ENCODE assay signal across 9 mouse cellular contexts in the genomic region with DNA sequence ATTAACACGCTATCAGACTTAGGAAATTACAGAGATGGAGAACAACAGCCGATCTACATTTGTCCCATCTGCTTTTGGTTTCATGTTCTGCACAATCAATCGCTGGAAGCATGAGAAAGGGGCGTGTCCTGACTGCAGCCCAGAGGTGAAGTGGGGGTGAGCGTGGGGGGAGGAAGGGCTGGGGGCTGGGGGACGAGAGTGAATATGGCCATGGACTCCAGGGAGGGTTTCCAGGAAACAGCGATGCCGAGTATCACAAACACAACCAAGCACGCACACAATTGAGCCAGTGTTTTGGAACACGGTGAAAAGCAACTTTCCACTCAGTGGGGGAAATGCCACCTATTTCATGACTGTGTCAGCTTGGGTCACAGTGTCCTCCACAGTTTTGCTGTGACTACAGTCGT.
DNase-seq lines count a peak whose midpoint lies in the region; ATAC-seq and TF ChIP-seq lines count a peak whose summit lies in the region.
"Had no signal": no experiment of that assay in that cellular context is flagged by ENCODE, and none has a peak within 500 bp of the region (broad histone marks: within the 10 kb centered on the region; RNA-seq: fewer than 3 reads in every experiment).

No protein-coding gene starts in this region.

- no peak for ATAC-seq in hindbrain, embryonic 12.5 days (ENCODE audit: low FRiP score)
- ATAC-seq in hindbrain, embryonic 14.5 days (ENCODE audit: low FRiP score), result no peak
- ATAC-seq in embryonic facial prominence, embryonic 14.5 days (ENCODE audit: low read depth), result no peak
- ATAC-seq in intestine, embryonic 14.5 days (replicated peaks; ENCODE audit: low FRiP score, low TSS enrichment, low read depth), result no peak
- ATAC-seq in lung, postnatal 0 days, result peak; percentile 57

- DNase-seq in hindbrain, embryonic 14.5 days (ENCODE audit: low spot score), result no peak
- DNase-seq in embryonic facial prominence, embryonic 14.5 days (ENCODE audit: low spot score), result no peak
- DNase-seq in intestine, embryonic 14.5 days (ENCODE audit: low spot score), result no peak
- peak; percentile 69 for DNase-seq in lung, postnatal 0 days (ENCODE audit: low spot score)
- DNase-seq in thymus, postnatal 25 days, result no peak
- DNase-seq in frontal cortex, postnatal 14 days (ENCODE audit: low spot score in 2 of 2), result no peak
- no peak for DNase-seq in adrenal gland, postnatal 10 days
- DNase-seq: liver, embryonic 13.5 days had no signal

- TF ChIP-seq EP300 in lung, postnatal 0 days (IDR thresholded peaks at IDR 0.05), result no peak

- peak overlapping the region; percentile 11; the same call in 1 of the 2 replicates for H3K4me2 ChIP-seq in hindbrain, embryonic 12.5 days (replicated peaks)
- H3K4me2 ChIP-seq in hindbrain, embryonic 14.5 days (replicated peaks), result no peak overlapping the region
- peak overlapping the region; percentile 36 for H3K4me2 ChIP-seq in embryonic facial prominence, embryonic 14.5 days (ENCODE audit: low read depth, low read length)
- H3K4me2 ChIP-seq in intestine, embryonic 14.5 days (ENCODE audit: low read length), result peak overlapping the region; percentile 11; the same call in 1 of the 2 replicates
- peak overlapping the region; percentile 45 for H3K4me2 ChIP-seq in lung, postnatal 0 days (replicated peaks; ENCODE audit: low read depth, low read length)
- H3K4me2 ChIP-seq: liver, embryonic 13.5 days had no signal

- H3K27me3 ChIP-seq in hindbrain, embryonic 12.5 days, result no peaks in the 10 kb centered on the region
- H3K27me3 ChIP-seq in hindbrain, embryonic 14.5 days (ENCODE audit: control insufficient read depth, insufficient read depth, low read length), result no peaks in the 10 kb centered on the region
- no peaks in the 10 kb centered on the region for H3K27me3 ChIP-seq in embryonic facial prominence, embryonic 14.5 days (replicated peaks; ENCODE audit: control insufficient read depth, insufficient read depth, low read length)
- no peaks in the 10 kb centered on the region for H3K27me3 ChIP-seq in intestine, embryonic 14.5 days (replicated peaks; ENCODE audit: control insufficient read depth, insufficient read depth, low read length)
- H3K27me3 ChIP-seq in lung, postnatal 0 days (replicated peaks; ENCODE audit: insufficient read depth, low read length), result no peaks in the 10 kb centered on the region
- H3K27me3 ChIP-seq: liver, embryonic 13.5 days had no signal

- no peak overlapping the region for H3K27ac ChIP-seq in hindbrain, embryonic 12.5 days
- no peak overlapping the region for H3K27ac ChIP-seq in hindbrain, embryonic 14.5 days
- H3K27ac ChIP-seq in embryonic facial prominence, embryonic 14.5 days (replicated peaks; ENCODE audit: low read depth, low read length), result no peak overlapping the region
- H3K27ac ChIP-seq in intestine, embryonic 14.5 days (ENCODE audit: low read depth), result no peak overlapping the region
- peak overlapping the region; percentile 61 for H3K27ac ChIP-seq in lung, postnatal 0 days (ENCODE audit: low read length)
- H3K27ac ChIP-seq: liver, embryonic 13.5 days had no signal

- no peak for TF ChIP-seq CTCF in lung, postnatal 0 days (IDR thresholded peaks at IDR 0.05)

- H3K9me3 ChIP-seq in hindbrain, embryonic 12.5 days (replicated peaks), result no peaks in the 10 kb centered on the region
- H3K9me3 ChIP-seq in hindbrain, embryonic 14.5 days (ENCODE audit: control insufficient read depth, low read length), result no peaks in the 10 kb centered on the region
- H3K9me3 ChIP-seq in embryonic facial prominence, embryonic 14.5 days (ENCODE audit: control insufficient read depth, low read length), result 0 out of 2 replicates have a peak, but pooled peaks cover 2% of the 10 kb centered on the region
- H3K9me3 ChIP-seq in intestine, embryonic 14.5 days (ENCODE audit: control insufficient read depth, low read length), result no peaks in the 10 kb centered on the region
- H3K9me3 ChIP-seq in lung, postnatal 0 days (ENCODE audit: low read length), result no peaks in the 10 kb centered on the region
- H3K9me3 ChIP-seq: liver, embryonic 13.5 days had no signal

- H3K9ac ChIP-seq in hindbrain, embryonic 12.5 days, result no peak overlapping the region
- no peak overlapping the region for H3K9ac ChIP-seq in hindbrain, embryonic 14.5 days
- no peak overlapping the region; the same call in 1 of the 2 replicates for H3K9ac ChIP-seq in embryonic facial prominence, embryonic 14.5 days (ENCODE audit: low read depth, low read length)
- no peak overlapping the region for H3K9ac ChIP-seq in intestine, embryonic 14.5 days (ENCODE audit: low read length)
- no peak overlapping the region for H3K9ac ChIP-seq in lung, postnatal 0 days (replicated peaks; ENCODE audit: low read depth)
- H3K9ac ChIP-seq: liver, embryonic 13.5 days had no signal

- no peak overlapping the region for H3K4me3 ChIP-seq in hindbrain, embryonic 12.5 days
- H3K4me3 ChIP-seq in hindbrain, embryonic 14.5 days (replicated peaks; ENCODE audit: low read length), result no peak overlapping the region
- 0 out of 2 replicates have a peak overlapping the region, but pooled peaks have one; percentile 0 for H3K4me3 ChIP-seq in embryonic facial prominence, embryonic 14.5 days (ENCODE audit: low read depth, low read length)
- no peak overlapping the region for H3K4me3 ChIP-seq in intestine, embryonic 14.5 days (ENCODE audit: low read depth, low read length)
- H3K4me3 ChIP-seq in lung, postnatal 0 days (ENCODE audit: low read depth, low read length), result no peak overlapping the region
- H3K4me3 ChIP-seq: liver, embryonic 13.5 days had no signal

- peaks cover 7% of the 10 kb centered on the region for H3K4me1 ChIP-seq in hindbrain, embryonic 12.5 days
- H3K4me1 ChIP-seq in hindbrain, embryonic 14.5 days (replicated peaks; ENCODE audit: control insufficient read depth, insufficient read depth, low read length), result no peaks in the 10 kb centered on the region
- peaks cover 16% of the 10 kb centered on the region for H3K4me1 ChIP-seq in embryonic facial prominence, embryonic 14.5 days (ENCODE audit: control insufficient read depth, insufficient read depth, low read length)
- H3K4me1 ChIP-seq in intestine, embryonic 14.5 days (replicated peaks; ENCODE audit: control insufficient read depth, insufficient read depth, low read length), result peaks cover 8% of the 10 kb centered on the region
- peaks cover 24% of the 10 kb centered on the region; the same call in 1 of the 2 replicates for H3K4me1 ChIP-seq in lung, postnatal 0 days (ENCODE audit: insufficient read depth, low read depth, low read length)

- 59% methylated on average over 11 of the region's 11 CpGs for WGBS in hindbrain, embryonic 12.5 days
- 62% methylated on average over 11 of the region's 11 CpGs for WGBS in hindbrain, embryonic 14.5 days
- 23% methylated on average over 11 of the region's 11 CpGs for WGBS in embryonic facial prominence, embryonic 14.5 days
- 50% methylated on average over 11 of the region's 11 CpGs for WGBS in intestine, embryonic 14.5 days
- 33% methylated on average over 11 of the region's 11 CpGs for WGBS in lung, postnatal 0 days

- H3K36me3 ChIP-seq in hindbrain, embryonic 12.5 days, result no peaks in the 10 kb centered on the region
- H3K36me3 ChIP-seq in hindbrain, embryonic 14.5 days (replicated peaks; ENCODE audit: control insufficient read depth, insufficient read depth), result no peaks in the 10 kb centered on the region
- no peaks in the 10 kb centered on the region for H3K36me3 ChIP-seq in embryonic facial prominence, embryonic 14.5 days (ENCODE audit: control insufficient read depth, insufficient read depth, low read length)
- H3K36me3 ChIP-seq in intestine, embryonic 14.5 days (ENCODE audit: control insufficient read depth, insufficient read depth, low read length), result no peaks in the 10 kb centered on the region
- no peaks in the 10 kb centered on the region for H3K36me3 ChIP-seq in lung, postnatal 0 days (ENCODE audit: insufficient read depth, low read length)
- H3K36me3 ChIP-seq: liver, embryonic 13.5 days had no signal
